Mouse (Mus musculus): ENCODE results near the gene Sdr42e1. TPM values are rescaled to one million over a fixed set of nuclear protein-coding genes. Genes with fewer than 3 reads are reported as not detected.

Sdr42e1 gene
- total RNA-seq (2015; ENCODE audit: low replicate concordance): 0.96 and 4.0 TPM in 2 replicates
- 0.42 TPM in 1 of 2 replicates, not detected in the other for total RNA-seq (2017; ENCODE audit: low replicate concordance)

GRCm38 (mm10) chr8:117673430-117673830 is at the start of gene Sdr42e1:
Gene Sdr42e1, minus strand, starts transcription at chr8:117673689.
- no peak for ATAC-seq (replicated peaks; ENCODE audit: low FRiP score, poor library complexity, severe bottlenecking)

- ATAC-seq (replicated peaks; ENCODE audit: low FRiP score, poor library complexity, severe bottlenecking): no peak
Observed at GRCm38 (mm10) chr8:117718152-117718860, 44.8 kb upstream of the Sdr42e1 start.

- ATAC-seq (replicated peaks; ENCODE audit: low FRiP score, poor library complexity, severe bottlenecking): no peak
Observed at GRCm38 (mm10) chr8:117715896-117716295, 42.4 kb upstream of the Sdr42e1 start.

- no peak for ATAC-seq (replicated peaks; ENCODE audit: low FRiP score, poor library complexity, severe bottlenecking)
Observed at GRCm38 (mm10) chr8:117714604-117715003, 41.1 kb upstream of the Sdr42e1 start.

GRCm38 (mm10) chr8:117712226-117712625 is 38.7 kb upstream of the Sdr42e1 start:
- no peak for ATAC-seq (replicated peaks; ENCODE audit: low FRiP score, poor library complexity, severe bottlenecking)

GRCm38 (mm10) chr8:117706141-117706540 is 32.7 kb upstream of the Sdr42e1 start:
- no peak for ATAC-seq (replicated peaks; ENCODE audit: low FRiP score, poor library complexity, severe bottlenecking)

DNA sequence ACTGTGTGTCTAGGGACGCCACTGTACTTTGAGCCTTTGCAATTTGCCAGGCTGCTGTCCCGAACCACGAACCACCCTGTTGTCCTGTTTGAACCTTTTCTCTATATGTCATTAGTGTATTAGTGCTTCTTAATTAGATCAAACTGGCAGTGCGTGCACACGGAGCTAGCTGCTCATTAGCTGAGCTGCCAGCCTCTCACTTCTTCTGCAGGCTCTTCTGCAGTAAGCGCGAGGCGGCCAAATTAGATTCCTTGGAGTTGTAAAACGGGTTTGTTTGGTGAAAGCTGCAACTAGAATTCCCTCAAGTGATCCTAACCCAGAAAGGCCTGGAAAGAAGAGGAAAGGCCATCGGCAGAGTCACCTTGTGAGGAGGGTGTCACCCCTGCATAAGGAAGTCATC is 29.2 kb upstream of the Sdr42e1 start:
- ATAC-seq (replicated peaks; ENCODE audit: low FRiP score, poor library complexity, severe bottlenecking): no peak

DNA sequence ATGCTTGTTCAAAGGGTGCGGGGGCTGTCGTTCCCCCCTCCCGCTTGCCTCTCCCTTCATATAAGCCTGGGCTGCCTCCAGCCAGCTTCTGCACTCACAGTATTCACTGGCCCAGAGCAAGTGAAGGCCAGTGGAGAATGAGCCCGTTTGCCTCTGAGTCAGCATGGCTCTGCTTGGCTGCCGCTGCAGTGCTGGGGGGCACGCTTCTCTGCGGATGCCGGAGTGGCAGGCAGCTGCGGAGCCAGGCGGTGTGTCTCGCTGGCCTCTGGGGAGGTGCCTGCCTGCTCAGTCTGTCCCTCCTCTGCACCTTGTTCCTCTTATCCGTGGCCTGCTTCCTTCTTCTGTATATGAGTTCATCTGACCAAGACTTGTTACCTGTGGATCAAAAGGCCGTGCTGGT is 28.4 kb upstream of the Sdr42e1 start, which contains the start of gene Hsd17b2:
Gene Hsd17b2, plus strand, starts transcription at position 46 of the 400 bp plus-strand sequence.
- no peak for ATAC-seq (replicated peaks; ENCODE audit: low FRiP score, poor library complexity, severe bottlenecking)

DNA sequence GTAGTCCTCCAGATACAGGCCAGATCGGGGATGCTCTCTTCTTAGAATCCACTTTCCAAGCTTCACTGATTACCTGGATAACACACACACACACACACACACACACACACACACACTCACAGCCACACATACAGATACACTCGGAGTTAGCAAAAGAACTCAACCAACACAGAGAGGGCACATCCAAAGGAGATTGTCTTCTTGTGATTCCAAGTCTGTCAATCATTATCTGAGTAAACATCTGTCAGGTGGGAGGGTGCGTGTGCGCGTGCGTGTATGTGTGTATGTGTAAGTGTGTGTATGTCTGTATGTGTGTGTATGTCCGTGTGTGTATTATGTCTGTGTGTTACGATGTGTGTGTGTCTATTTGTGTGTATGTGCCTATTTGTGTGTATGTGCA is 27.8 kb upstream of the Sdr42e1 start:
- no peak for ATAC-seq (replicated peaks; ENCODE audit: low FRiP score, poor library complexity, severe bottlenecking)

- no peak for ATAC-seq (replicated peaks; ENCODE audit: low FRiP score, poor library complexity, severe bottlenecking)
Observed at GRCm38 (mm10) chr8:117700699-117701098, 27.2 kb upstream of the Sdr42e1 start.

DNA sequence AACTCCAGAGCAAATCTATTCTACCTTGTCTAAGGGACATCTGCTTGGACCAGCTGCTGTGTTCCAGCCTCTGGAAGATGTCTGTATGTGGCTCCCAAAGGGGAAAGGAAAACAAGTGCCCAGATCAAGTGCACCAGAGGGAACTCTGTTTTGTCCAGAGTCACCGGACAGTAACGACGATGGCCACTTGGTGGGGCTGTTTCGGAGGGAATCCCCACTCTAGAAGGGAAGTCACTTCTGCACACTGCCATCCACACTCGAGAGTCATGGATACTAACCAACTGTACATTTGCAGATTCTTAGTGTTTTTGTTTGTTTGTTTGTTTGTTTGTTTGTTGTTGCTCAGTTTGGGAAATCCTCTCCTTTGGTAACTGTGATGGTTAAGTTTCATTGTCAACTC is 23.8 kb upstream of the Sdr42e1 start:
- ATAC-seq (replicated peaks; ENCODE audit: low FRiP score, poor library complexity, severe bottlenecking): no peak

- no peak for ATAC-seq (replicated peaks; ENCODE audit: low FRiP score, poor library complexity, severe bottlenecking)
Observed at GRCm38 (mm10) chr8:117695636-117696035, 22.1 kb upstream of the Sdr42e1 start.

GRCm38 (mm10) chr8:117692131-117692530 is 18.6 kb upstream of the Sdr42e1 start:
- ATAC-seq (replicated peaks; ENCODE audit: low FRiP score, poor library complexity, severe bottlenecking): no peak

GRCm38 (mm10) chr8:117687890-117688289 is 14.4 kb upstream of the Sdr42e1 start:
- no peak for ATAC-seq (replicated peaks; ENCODE audit: low FRiP score, poor library complexity, severe bottlenecking)

GRCm38 (mm10) chr8:117684504-117684903 is 11.0 kb upstream of the Sdr42e1 start:
- ATAC-seq (replicated peaks; ENCODE audit: low FRiP score, poor library complexity, severe bottlenecking): no peak

DNA sequence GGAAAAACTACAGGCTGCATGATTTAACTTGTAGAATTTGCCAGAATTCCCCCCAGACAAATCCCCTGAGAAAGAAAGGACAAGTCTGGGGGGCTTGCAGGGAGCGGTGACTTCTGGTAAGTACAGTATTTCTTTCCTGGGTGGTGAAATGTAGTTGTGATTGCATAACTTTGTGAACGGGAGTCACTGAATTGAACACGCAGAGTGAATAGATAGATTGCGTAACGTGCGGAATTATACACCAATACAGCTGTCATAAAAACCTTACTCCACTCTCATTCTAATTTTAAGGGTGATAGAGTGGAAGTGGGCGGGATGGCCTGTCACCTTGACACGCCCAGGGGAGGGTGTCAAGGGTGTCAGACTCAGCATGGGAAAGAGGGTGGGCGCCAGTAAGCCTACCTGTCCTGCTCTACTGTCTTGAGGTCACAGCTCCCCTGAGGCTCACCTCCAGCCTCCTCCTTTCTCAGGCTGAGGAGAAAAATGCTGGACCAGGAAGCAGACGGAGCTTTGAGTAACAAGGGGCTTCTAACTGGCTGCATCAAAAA is 10.5 kb upstream of the Sdr42e1 start:
- ATAC-seq (replicated peaks; ENCODE audit: low FRiP score, poor library complexity, severe bottlenecking): no peak

DNA sequence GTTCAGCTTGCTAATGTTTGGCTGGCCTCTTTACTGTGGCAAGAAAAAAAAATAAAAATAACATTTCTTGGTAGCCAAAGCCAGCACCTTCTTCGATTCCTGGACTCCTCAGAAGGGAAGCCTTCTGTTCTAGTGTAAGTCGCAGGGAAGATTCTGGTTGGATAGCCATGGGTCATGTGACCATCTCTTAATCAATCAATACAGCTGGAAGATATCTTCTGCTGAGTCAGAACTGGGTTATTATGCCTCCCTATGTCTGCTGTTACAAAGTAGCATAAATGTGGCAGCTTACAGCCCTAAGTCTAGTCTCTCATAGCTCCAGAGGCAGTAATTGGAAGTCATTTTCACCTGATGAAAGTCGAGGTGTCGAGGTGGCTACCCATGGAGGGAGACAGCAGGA is 5.2 kb upstream of the Sdr42e1 start:
- ATAC-seq (replicated peaks; ENCODE audit: low FRiP score, poor library complexity, severe bottlenecking): no peak

GRCm38 (mm10) chr8:117677011-117677410 is 3.5 kb upstream of the Sdr42e1 start:
- ATAC-seq (replicated peaks; ENCODE audit: low FRiP score, poor library complexity, severe bottlenecking): no peak

GRCm38 (mm10) chr8:117676460-117676859 is 3.0 kb upstream of the Sdr42e1 start:
- ATAC-seq (replicated peaks; ENCODE audit: low FRiP score, poor library complexity, severe bottlenecking): no peak

DNA sequence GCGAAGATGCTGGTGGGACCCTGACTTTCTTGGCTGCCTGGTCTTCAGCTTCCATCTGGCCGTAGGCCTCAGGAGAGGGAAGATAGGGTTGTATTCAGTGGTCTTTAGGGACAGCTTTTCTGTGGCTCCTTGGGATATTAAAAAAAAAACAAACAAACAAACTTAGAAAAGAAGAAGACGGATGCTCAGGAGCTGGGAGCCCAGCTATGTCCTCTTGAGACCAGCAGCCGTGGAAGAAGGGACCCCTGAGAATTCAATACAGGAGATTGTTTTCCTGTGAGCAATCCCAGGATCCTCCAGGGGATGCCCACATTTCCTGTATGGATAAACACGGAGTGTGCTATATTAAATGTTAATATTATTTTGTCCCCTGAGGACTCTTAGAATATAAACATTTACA is 1.7 kb upstream of the Sdr42e1 start:
- ATAC-seq (replicated peaks; ENCODE audit: low FRiP score, poor library complexity, severe bottlenecking): no peak

- ATAC-seq (replicated peaks; ENCODE audit: low FRiP score, poor library complexity, severe bottlenecking): no peak
Observed at GRCm38 (mm10) chr8:117672558-117672957, 931 bp downstream of the Sdr42e1 start.

GRCm38 (mm10) chr8:117670461-117670860 is 3.0 kb downstream of the Sdr42e1 start:
- no peak for ATAC-seq (replicated peaks; ENCODE audit: low FRiP score, poor library complexity, severe bottlenecking)
